Mouse (Mus musculus) spleen, postnatal 14 days (tissue): ENCODE results near the gene Ankrd55.
"Not testable (repeated sequence)": the region's sequence is repeated elsewhere in the genome, so short reads cannot be mapped to it uniquely, and the experiment has no call there.

ENCODE experiments used
- DNase-seq, 2 experiments: peaks; one replicate each; pipeline ENCODE4 v3.0.0; 2021 to 2022; ENCODE audit warnings: low spot score in 2 of 2

The Ankrd55 gene

GRCm38 (mm10) chr13:112412251-112412650 lies 124.0 kb downstream of the Ankrd55 start:
- no peak for DNase-seq

- DNase-seq = no peak
These were observed 124.6 kb downstream of the Ankrd55 start for GRCm38 (mm10) chr13:112412824-112413223.

- DNase-seq = no peak
These were observed 125.4 kb downstream of the Ankrd55 start for GRCm38 (mm10) chr13:112413611-112414010.

DNA sequence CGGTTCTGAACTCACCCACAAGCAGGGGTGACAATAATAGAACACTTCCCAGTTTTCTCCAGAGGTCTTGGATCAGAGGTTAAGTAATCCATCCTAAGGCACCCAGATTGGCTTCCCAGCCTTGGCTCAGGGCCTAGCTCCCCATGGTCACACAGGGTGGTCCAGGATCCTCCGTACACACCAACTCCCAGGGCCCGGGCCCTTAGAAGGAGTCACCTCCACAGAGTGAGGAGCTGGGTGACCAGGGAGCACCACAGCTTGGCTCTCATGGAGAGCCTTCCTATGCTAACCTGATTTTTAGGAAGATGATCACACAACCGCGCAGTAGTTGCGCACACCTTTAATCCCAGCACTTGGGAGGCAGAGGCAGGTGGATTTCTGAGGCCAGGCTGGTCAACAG lies 127.6 kb downstream of the Ankrd55 start:
- DNase-seq = no peak

DNA sequence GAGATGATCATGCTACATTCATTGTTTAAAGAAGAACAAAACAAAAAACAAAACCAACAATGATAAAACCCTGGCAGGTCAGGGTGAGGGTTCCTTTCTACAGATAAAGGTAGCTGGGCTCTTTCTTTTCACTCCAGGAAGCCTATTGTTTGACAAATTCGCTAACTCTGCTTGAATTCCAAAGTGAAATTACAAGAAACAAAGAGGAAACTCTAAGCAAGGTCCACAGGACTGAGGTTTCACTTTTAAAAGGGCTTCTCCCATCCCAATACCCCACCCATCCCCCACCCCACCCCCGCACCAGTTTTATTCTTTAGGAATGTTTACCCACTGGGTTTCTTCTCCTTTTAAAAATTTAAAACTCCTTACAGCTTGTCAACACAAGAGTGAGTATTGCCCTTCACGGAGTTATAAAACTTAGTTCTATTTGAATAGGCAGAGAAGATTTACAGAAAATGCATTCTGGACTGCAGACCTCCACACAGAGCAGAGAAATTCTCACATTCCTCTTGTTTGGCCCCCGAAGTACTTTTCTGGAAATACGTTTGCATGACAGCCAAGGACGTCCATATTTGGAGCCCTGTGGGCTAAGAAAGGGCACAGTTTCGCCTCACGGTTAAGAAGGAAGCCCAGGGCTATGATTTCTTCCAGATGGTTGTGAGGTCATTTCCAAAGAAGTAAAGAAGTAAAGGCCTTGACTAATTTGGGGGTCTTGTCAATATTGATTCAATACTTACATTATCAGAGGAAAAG lies 128.3 kb downstream of the Ankrd55 start:
- DNase-seq = no peak

GRCm38 (mm10) chr13:112417163-112417523 lies 128.9 kb downstream of the Ankrd55 start:
- DNase-seq = no peak

GRCm38 (mm10) chr13:112417861-112418423 lies 129.7 kb downstream of the Ankrd55 start:
- DNase-seq = no peak

GRCm38 (mm10) chr13:112418595-112418994 lies 130.3 kb downstream of the Ankrd55 start:
- no peak for DNase-seq

- DNase-seq = no peak
These were observed 136.0 kb downstream of the Ankrd55 start for GRCm38 (mm10) chr13:112424212-112424611.

- DNase-seq = no peak
These were observed 136.4 kb downstream of the Ankrd55 start for GRCm38 (mm10) chr13:112424635-112425034.

DNA sequence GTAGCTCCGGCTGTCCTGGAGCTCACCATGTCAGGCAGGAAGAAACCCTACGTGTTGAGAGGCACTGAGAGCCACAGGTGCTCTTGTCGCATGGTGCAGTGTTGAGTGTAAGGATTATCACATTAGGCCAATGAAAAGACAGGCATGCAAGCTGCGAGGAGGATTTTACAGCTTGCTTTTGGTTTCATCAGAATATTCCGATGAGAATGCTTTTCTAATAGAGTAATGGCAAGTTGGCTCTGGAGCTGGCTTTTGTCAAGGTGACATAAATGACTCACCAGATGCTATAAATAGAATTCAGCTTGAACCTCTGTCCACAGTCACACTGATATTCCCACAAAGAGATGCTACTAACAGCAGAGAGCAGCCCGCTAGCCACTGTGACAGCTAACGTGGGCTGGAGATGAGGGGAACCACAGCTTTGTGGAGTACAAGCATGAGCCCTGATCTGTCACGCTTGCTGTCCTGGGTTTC lies 137.0 kb downstream of the Ankrd55 start:
- DNase-seq = no peak

GRCm38 (mm10) chr13:112426265-112427135 lies 138.2 kb downstream of the Ankrd55 start:
- no peak for DNase-seq

GRCm38 (mm10) chr13:112427136-112427470 lies 138.9 kb downstream of the Ankrd55 start:
- DNase-seq = not testable (repeated sequence)

DNA sequence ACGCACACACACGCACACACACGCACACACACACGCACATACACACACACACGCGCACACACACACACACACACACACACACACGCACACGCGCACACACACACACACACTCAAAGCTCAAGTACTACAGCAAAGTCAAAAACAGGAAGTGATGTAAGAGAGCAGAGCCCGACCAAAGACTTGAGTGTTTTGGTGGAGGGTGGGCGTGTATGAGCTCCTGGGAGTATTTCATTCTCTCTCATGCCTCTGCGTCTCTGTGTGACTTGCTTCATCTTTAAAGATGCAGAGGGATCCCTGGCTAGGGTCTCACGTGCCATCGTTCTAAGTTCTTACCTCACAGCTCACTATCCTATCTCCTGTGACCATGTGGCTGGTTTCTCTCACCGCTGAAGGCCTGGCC lies 139.3 kb downstream of the Ankrd55 start:
- no peak for DNase-seq

DNA sequence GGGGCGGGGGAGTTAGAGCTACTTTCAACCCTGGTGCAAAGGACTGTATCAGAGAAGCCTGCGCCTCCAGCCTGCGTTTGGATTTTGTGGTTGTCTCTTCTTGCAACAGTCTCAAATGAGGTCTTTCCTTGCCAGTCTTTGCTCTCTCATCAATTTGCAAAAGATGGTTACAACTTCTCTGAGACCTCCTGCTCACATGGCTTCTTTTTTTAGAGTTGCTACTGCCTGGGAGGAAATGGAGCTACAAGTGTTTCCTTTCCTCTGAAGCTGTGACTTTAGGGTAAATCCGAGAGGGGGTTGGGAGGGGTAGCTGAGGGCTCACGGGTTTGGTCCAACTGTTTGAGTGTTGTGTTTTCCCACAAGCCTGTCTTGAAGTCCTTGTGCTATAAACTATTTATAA lies 145.0 kb downstream of the Ankrd55 start:
- no peak for DNase-seq
